8 mouse cellular contexts compared by ENCODE assay signal in the genomic region with DNA sequence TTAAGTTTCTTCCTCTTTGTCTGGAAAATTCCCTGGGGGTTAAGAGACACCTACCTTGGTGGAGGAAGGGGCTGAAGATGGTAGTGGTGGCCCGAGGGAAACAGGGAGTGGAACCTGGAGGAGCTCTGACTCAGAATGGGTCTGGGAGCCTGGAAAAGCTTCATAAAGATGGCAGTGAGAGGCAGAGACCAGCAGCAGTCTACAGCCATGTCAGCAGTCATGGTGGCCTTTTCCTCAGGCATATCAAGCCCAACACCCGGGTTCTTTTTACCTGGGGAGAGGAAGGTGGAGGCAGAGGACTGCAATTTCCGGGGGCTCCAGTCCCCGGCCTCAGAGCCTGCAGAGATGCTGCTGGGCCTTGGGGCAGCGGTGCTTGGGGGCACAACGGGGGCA. TPM values are rescaled to one million over a fixed set of nuclear protein-coding genes. Genes with fewer than 3 reads are reported as not detected.
A peak's percentile ranks its signal among the peaks of the same experiment; 100 is the strongest.
DNase-seq lines count a peak whose midpoint lies in the region; ATAC-seq and TF ChIP-seq lines count a peak whose summit lies in the region.

No protein-coding gene starts in this region.

- no peak for TF ChIP-seq EP300 in liver, embryonic 14.5 days (IDR thresholded peaks at IDR 0.05; ENCODE audit: low read depth)

- no peaks in the 10 kb centered on the region for H3K27me3 ChIP-seq in thymus, adult 2 months (ENCODE audit: control insufficient read depth, insufficient read depth, low read length)
- H3K27me3 ChIP-seq in liver, embryonic 14.5 days (ENCODE audit: control insufficient read depth, insufficient read depth, low read length): no peaks in the 10 kb centered on the region

- WGBS in thymus, adult 2 months: 5% methylated on average over 6 of the region's 6 CpGs
- 20% methylated on average over 6 of the region's 6 CpGs for WGBS in liver, embryonic 14.5 days (ENCODE audit: insufficient replicate concordance)

- no peaks in the 10 kb centered on the region; the same call in 1 of the 2 replicates for H3K36me3 ChIP-seq in thymus, adult 2 months (ENCODE audit: control insufficient read depth, insufficient read depth, low read length)
- H3K36me3 ChIP-seq in liver, embryonic 14.5 days (replicated peaks; ENCODE audit: control insufficient read depth, insufficient read depth, low read depth): no peaks in the 10 kb centered on the region

- H3K4me1 ChIP-seq in thymus, adult 2 months (replicated peaks; ENCODE audit: control insufficient read depth, insufficient read depth, low read length): peaks cover 6% of the 10 kb centered on the region
- peaks cover 0 to 15% of the 10 kb centered on the region in 2 experiments; a peak in 2 of 4 replicates for H3K4me1 ChIP-seq in liver, embryonic 14.5 days (replicated peaks; ENCODE audit: control insufficient read depth in 2 of 2, insufficient read depth in 2 of 2, low read length in 1 of 2)

- H3K4me3 ChIP-seq in thymus, adult 2 months (ENCODE audit: control insufficient read depth, insufficient read depth, low read length): peak overlapping the region; percentile 98
- H3K4me3 ChIP-seq in liver, embryonic 14.5 days (ENCODE audit: insufficient read depth in 1 of 2, low read depth in 2 of 2, low read length in 2 of 2): peak overlapping the region; percentile 72 to 84

- H3K9me3 ChIP-seq in liver, embryonic 14.5 days (ENCODE audit: control insufficient read depth, low read length): no peaks in the 10 kb centered on the region

- ATAC-seq in cerebellum, adult (ENCODE audit: insufficient number of reproducible peaks, low FRiP score, low TSS enrichment): no peak
- no peak for ATAC-seq in liver, embryonic 14.5 days (ENCODE audit: insufficient read depth)

- TF ChIP-seq CTCF in thymus, adult 2 months (IDR thresholded peaks at IDR 0.05; ENCODE audit: borderline replicate concordance, control insufficient read depth, extremely low read depth, insufficient read depth, low read length, poor library complexity): no peak
- TF ChIP-seq CTCF in liver, embryonic 14.5 days (IDR thresholded peaks at IDR 0.05; ENCODE audit: low read depth): no peak

- H3K27ac ChIP-seq in thymus, adult 2 months (ENCODE audit: control insufficient read depth, insufficient read depth, low read length): no peak overlapping the region
- peak overlapping the region; percentile 50 for H3K27ac ChIP-seq in liver, embryonic 14.5 days

- H3K9ac ChIP-seq in liver, embryonic 14.5 days (replicated peaks): peak overlapping the region; percentile 85

- peak; percentile 14 to 19 for DNase-seq in cerebellum, postnatal 14 days
- DNase-seq in thymus, adult 2 months: peak; percentile 10
- DNase-seq in thymus, postnatal 0 days (ENCODE audit: low spot score): no peak
- DNase-seq in liver, embryonic 14.5 days (ENCODE audit: low read depth in 3 of 3, low spot score in 3 of 3): no peak
- no peak for DNase-seq in frontal cortex, postnatal 25 days (ENCODE audit: low spot score in 2 of 2)
- no peak for DNase-seq in right cerebral cortex, postnatal 14 days
- DNase-seq in kidney, postnatal 36 days: no peak

- H3K4me2 ChIP-seq in liver, embryonic 14.5 days (ENCODE audit: low read depth): peak overlapping the region; percentile 74

- TF ChIP-seq POLR2A in thymus, adult 2 months (IDR thresholded peaks at IDR 0.05; ENCODE audit: control insufficient read depth, extremely low read depth, insufficient read depth, low read length, poor library complexity): no peak

RNA-seq across cellular contexts. Expression of a gene that starts 0.9 kb away (rescaled TPM):
- 166 and 182 TPM in 2 replicates for polyA plus RNA-seq in thymus, adult 2 months (2012; rRNA removed)
- 33.4 and 36.2 TPM in 2 replicates for polyA plus RNA-seq in thymus, postnatal 0 days (2015; fragmentation: Nextera tagmentation; extraction: Ambion mirVana)
- polyA plus RNA-seq in liver, embryonic 14.5 days (2012; rRNA removed): 19.9 and 20.2 TPM in 2 replicates
- polyA plus RNA-seq in liver, embryonic 14.5 days (2014; fragmentation: Nextera tagmentation; extraction: Ambion mirVana): 15.5 and 17.0 TPM in 2 replicates

RNA-seq across cellular contexts. Expression of a gene that starts 56.6 kb away (rescaled TPM):
- 193 and 271 TPM in 2 replicates for polyA plus RNA-seq in thymus, adult 2 months (2012; rRNA removed)
- polyA plus RNA-seq in thymus, postnatal 0 days (2015; fragmentation: Nextera tagmentation; extraction: Ambion mirVana): 47.2 and 55.7 TPM in 2 replicates
- 28.9 and 33.2 TPM in 2 replicates for polyA plus RNA-seq in liver, embryonic 14.5 days (2012; rRNA removed)
- 35.1 and 42.8 TPM in 2 replicates for polyA plus RNA-seq in liver, embryonic 14.5 days (2014; fragmentation: Nextera tagmentation; extraction: Ambion mirVana)

Comparison
In these comparisons a context has a peak if more than half of its experiments do, and no peak if none do; other contexts are left out.
1. DNase-seq: peak in cerebellum, postnatal 14 days (2 of 2) and thymus, adult 2 months (single experiment); none in thymus, postnatal 0 days (single experiment), liver, embryonic 14.5 days (0 of 3), frontal cortex, postnatal 25 days (0 of 2), right cerebral cortex, postnatal 14 days (single experiment) and kidney, postnatal 36 days (0 of 2).